Comparison of ENCODE assay signal across 9 mouse cellular contexts in the genomic region with DNA sequence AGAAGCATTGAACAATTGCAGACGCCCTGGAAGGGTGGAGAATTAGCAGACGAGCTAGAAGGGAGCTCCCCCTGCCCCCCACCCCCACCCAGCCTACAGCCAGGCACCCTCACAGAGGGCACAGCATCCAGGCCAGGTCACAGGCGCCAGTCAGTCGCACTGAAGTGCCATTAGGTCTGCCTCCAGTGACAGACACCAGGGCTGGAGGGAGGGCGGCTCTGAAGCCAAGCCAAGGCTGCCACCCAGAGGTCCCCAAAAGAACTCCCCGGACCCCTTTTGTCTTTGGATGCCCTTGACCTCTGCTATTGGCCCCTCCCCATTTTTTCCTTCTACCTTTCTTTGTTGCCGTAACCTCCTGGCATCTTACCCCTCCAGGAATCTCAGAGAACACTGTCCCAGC.
A peak's percentile ranks its signal among the peaks of the same experiment; 100 is the strongest.
DNase-seq lines count a peak whose midpoint lies in the region; ATAC-seq and TF ChIP-seq lines count a peak whose summit lies in the region.
"Had no signal": no experiment of that assay in that cellular context is flagged by ENCODE, and none has a peak within 500 bp of the region (broad histone marks: within the 10 kb centered on the region; RNA-seq: fewer than 3 reads in every experiment).

No protein-coding gene starts in this region.

- H3K36me3 ChIP-seq in E14TG2a.4 (ENCODE audit: insufficient read depth, low read length), result no peaks in the 10 kb centered on the region
- no peaks in the 10 kb centered on the region for H3K36me3 ChIP-seq in forebrain, embryonic 16.5 days (ENCODE audit: control insufficient read depth, insufficient read depth)
- no peaks in the 10 kb centered on the region for H3K36me3 ChIP-seq in midbrain, embryonic 10.5 days
- H3K36me3 ChIP-seq: limb, embryonic 15.5 days had no signal

- peak; percentile 25; the same call in 1 of the 2 replicates for TF ChIP-seq CTCF in E14TG2a.4 (conservative IDR thresholded peaks at IDR 0.05; ENCODE audit: low read length)

- peak; percentile 73 to 75 for DNase-seq in cerebellum, postnatal 10 days
- DNase-seq in cerebellum, adult 8-10 months, result no peak
- DNase-seq in midbrain, embryonic 10.5 days (ENCODE audit: low spot score), result peak; percentile 40
- DNase-seq in frontal cortex, postnatal 14 days (ENCODE audit: low spot score in 2 of 2), result no peak
- no peak for DNase-seq in adrenal gland, adult 2 months

- no peak overlapping the region for H3K27ac ChIP-seq in forebrain, embryonic 16.5 days (ENCODE audit: low read length)
- peak overlapping the region; percentile 60 for H3K27ac ChIP-seq in midbrain, embryonic 10.5 days (replicated peaks)
- H3K27ac ChIP-seq: limb, embryonic 15.5 days had no signal

- peak; percentile 65 for ATAC-seq in forebrain, embryonic 16.5 days
- no peak for ATAC-seq in CD4-positive, CD25-positive, alpha-beta regulatory T cell, adult 4 months

- peaks cover 30% of the 10 kb centered on the region for H3K4me1 ChIP-seq in E14TG2a.4 (replicated peaks; ENCODE audit: low read depth, low read length)
- peaks cover 14% of the 10 kb centered on the region for H3K4me1 ChIP-seq in forebrain, embryonic 16.5 days (replicated peaks; ENCODE audit: control insufficient read depth, insufficient read depth, low read length)
- peaks cover 36% of the 10 kb centered on the region for H3K4me1 ChIP-seq in midbrain, embryonic 10.5 days

- no peak overlapping the region for H3K4me2 ChIP-seq in forebrain, embryonic 16.5 days (ENCODE audit: low read length)
- H3K4me2 ChIP-seq: limb, embryonic 15.5 days had no signal

- H3K9ac ChIP-seq in forebrain, embryonic 16.5 days (replicated peaks; ENCODE audit: low read depth, low read length), result no peak overlapping the region
- H3K9ac ChIP-seq: limb, embryonic 15.5 days had no signal

- no peaks in the 10 kb centered on the region for H3K9me3 ChIP-seq in E14TG2a.4 (ENCODE audit: low read length)
- no peaks in the 10 kb centered on the region for H3K9me3 ChIP-seq in forebrain, embryonic 16.5 days (ENCODE audit: control insufficient read depth, low read length)
- no peaks in the 10 kb centered on the region for H3K9me3 ChIP-seq in midbrain, embryonic 10.5 days (replicated peaks)
- H3K9me3 ChIP-seq: limb, embryonic 15.5 days had no signal

- 35% methylated on average over 7 of the region's 7 CpGs for WGBS in forebrain, embryonic 16.5 days
- WGBS in midbrain, embryonic 10.5 days, result 24% methylated on average over 7 of the region's 7 CpGs

- 0 out of 2 replicates have a peak overlapping the region, but pooled peaks have one; percentile 29 for H3K4me3 ChIP-seq in E14TG2a.4 (replicated peaks; ENCODE audit: low read length)
- no peak overlapping the region for H3K4me3 ChIP-seq in forebrain, embryonic 16.5 days (replicated peaks; ENCODE audit: low read length)
- H3K4me3 ChIP-seq in midbrain, embryonic 10.5 days, result no peak overlapping the region
- H3K4me3 ChIP-seq: limb, embryonic 15.5 days had no signal

- peaks cover 24% of the 10 kb centered on the region for H3K27me3 ChIP-seq in E14TG2a.4 (ENCODE audit: insufficient read depth, low read length)
- no peaks in the 10 kb centered on the region for H3K27me3 ChIP-seq in forebrain, embryonic 16.5 days (replicated peaks; ENCODE audit: control insufficient read depth, insufficient read depth, low read length)
- H3K27me3 ChIP-seq in midbrain, embryonic 10.5 days (ENCODE audit: low read depth, poor library complexity, severe bottlenecking), result no peaks in the 10 kb centered on the region
- H3K27me3 ChIP-seq: limb, embryonic 15.5 days had no signal

Comparison
In these comparisons a context has a peak if more than half of its experiments do, and no peak if none do; other contexts are left out.
1. DNase-seq: peak in cerebellum, postnatal 10 days (2 of 2) and midbrain, embryonic 10.5 days (single experiment); none in cerebellum, adult 8-10 months (single experiment), frontal cortex, postnatal 14 days (0 of 2) and adrenal gland, adult 2 months (single experiment).